Mouse (Mus musculus) lung, adult 2 months (tissue): ENCODE measurements around the gene Clybl.

ENCODE experiments used
- CTCF ChIP-seq: fragments of 200-500 bp; IDR thresholded peaks from 2 replicates; pipeline ENCODE4 v1.5.1; 2011; ENCODE audit warnings: mild to moderate bottlenecking, low read length, control low read depth; ENCODE audit not compliant: insufficient read depth
- POLR2A ChIP-seq: fragments of 200-500 bp; IDR thresholded peaks from 2 replicates; pipeline ENCODE4 v1.6.1; 2011; ENCODE audit warnings: low read depth, mild to moderate bottlenecking, control low read depth, low read length, borderline replicate concordance; ENCODE audit errors: extremely low read depth

DNA sequence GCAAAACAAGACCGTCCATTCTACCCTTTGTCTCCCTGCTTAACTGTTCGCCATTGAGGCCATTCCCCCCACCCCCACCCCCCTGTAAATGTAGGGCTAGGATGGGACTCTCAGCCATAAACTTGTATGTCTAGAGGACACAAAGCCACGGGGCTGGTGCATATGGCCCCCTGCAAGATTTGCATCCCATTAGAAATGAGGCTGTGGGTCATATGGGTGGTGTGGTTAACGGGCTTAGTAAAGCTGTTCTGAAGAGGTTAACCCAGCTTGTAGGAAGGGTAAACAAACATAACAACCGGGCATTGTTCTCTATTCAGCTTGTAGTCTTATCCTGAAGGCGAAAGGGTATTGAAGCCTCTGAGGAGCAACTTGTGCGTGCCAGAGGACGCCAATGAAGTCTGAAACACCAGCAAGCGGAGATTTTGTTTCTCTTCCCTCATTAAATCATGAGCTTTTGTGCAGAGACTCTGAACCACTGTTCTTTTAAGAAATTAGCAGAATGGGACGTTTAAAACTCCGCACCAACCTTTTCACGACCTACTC lies 221.3 kb downstream of the Clybl start:
- TF ChIP-seq POLR2A (no peak), CTCF (no peak)
